Mouse (Mus musculus) stomach, embryonic 14.5 days (tissue): ENCODE measurements around the gene C1d. TPM values are rescaled to one million over a fixed set of nuclear protein-coding genes. Genes with fewer than 3 reads are reported as not detected.

Experiments used
- ATAC-seq: fragments of 200-750 bp; cut with Nextera tagmentation; 2 replicates; pipeline ENCODE4 v1.8.0; 2017; ENCODE audit warnings: low read depth, moderate TSS enrichment; ENCODE audit not compliant: insufficient number of reproducible peaks, insufficient read depth, low FRiP score
- H3K27ac ChIP-seq: fragments of 300-500 bp; sonication (generic); 2 replicates; pipeline ENCODE4 v1.5.1; 2014; ENCODE audit warnings: mild to moderate bottlenecking, low read length, moderate library complexity, mixed read lengths
- H3K27me3 ChIP-seq: fragments of 300-500 bp; sonication (generic); 2 replicates; pipeline ENCODE4 v1.6.1; 2014; ENCODE audit warnings: low read length, control low read depth, mixed read lengths; ENCODE audit not compliant: control insufficient read depth, insufficient read depth
- H3K36me3 ChIP-seq: fragments of 300-500 bp; sonication (generic); 2 replicates; pipeline ENCODE4 v1.6.1; 2014; ENCODE audit warnings: mild to moderate bottlenecking, control low read depth, low read length, moderate library complexity, mixed read lengths; ENCODE audit not compliant: control insufficient read depth, insufficient read depth
- H3K4me1 ChIP-seq: fragments of 300-500 bp; sonication (generic); 2 replicates; pipeline ENCODE4 v1.6.1; 2014; ENCODE audit warnings: low read length, control low read depth, mixed read lengths; ENCODE audit not compliant: control insufficient read depth, insufficient read depth
- H3K4me2 ChIP-seq: fragments of 300-500 bp; sonication (generic); replicated peaks from 2 replicates; pipeline ENCODE4 v1.6.1; 2014; ENCODE audit warnings: low read depth, low read length, control low read depth
- H3K4me3 ChIP-seq: fragments of 300-500 bp; sonication (generic); 2 replicates; pipeline ENCODE4 v1.5.1; 2014; ENCODE audit warnings: low read depth, low read length, control low read depth
- H3K9ac ChIP-seq: fragments of 300-500 bp; sonication (generic); replicated peaks from 2 replicates; pipeline ENCODE4 v1.6.1; 2014; ENCODE audit warnings: low read depth, mild to moderate bottlenecking, control low read depth, low read length, moderate library complexity, mixed read lengths
- H3K9me3 ChIP-seq: fragments of 300-500 bp; sonication (generic); 2 replicates; pipeline ENCODE4 v1.6.1; 2016; ENCODE audit warnings: low read depth, low read length, control low read depth; ENCODE audit not compliant: control insufficient read depth
- WGBS: fragments of 180-500 bp; shearing (Covaris S2); extraction: QIAGEN DNeasy Blood & Tissue Kit; methylation state at CpG from one replicate; pipeline ENCODE4 v1.1.7; 2014; 5-methylcytosine and 5-hydroxymethylcytosine counted together
- polyA plus RNA-seq: library from polyadenylated mRNA; unstranded; fragments of >200 nt; fragmentation: Nextera tagmentation; extraction: Ambion mirVana; gene quantifications from 2 replicates; pipeline ENCODE4 v1.2.1, GENCODE M21; 2014

The C1d gene
- polyA plus RNA-seq, 1 experiment from 2014 or later = 120 TPM

DNA sequence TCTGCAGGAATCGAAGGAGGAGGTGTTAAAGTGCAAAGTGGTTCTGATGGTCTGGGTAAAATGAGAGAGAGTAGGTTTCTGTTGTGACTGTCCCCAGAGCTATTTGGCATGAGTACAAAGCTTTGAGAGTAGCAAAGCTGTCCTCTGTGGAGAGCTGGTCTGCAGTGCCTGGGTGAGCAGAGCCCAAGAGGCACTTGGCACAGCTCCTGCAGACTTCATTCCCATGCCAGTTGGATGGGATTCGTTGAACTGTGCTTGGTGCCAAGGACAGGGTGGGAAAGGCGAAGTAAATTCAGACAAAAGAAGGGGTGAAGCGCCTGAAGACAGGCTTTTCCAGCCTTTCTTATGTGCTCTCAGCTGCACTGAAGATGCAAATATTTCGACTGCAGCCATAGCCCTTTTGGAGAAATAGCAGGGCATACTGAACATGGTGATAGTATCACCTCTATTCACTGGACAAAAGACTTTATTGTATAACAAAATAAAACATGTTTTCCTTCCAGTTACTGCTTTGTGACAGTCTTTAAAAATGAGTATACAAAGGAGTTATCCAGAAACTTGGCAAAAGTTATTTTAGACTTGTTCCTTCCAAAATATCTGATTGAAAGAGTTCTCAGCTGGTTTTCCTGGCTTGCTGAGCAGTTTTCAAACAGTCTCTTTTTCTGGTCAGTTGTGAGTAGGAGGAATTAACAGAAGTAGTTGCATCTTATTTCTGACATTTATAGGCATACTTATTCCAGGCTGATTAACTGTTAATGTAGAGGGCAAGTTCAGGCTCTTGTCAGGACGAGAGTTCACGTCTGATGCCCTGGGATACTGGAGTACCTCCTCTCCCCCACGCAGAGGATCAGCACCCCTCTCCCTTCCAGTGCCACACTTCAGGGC lies 48.9 kb downstream of the C1d start:
- Histone ChIP-seq H3K9me3 (no peaks in the 10 kb centered on the region), H3K27me3 (no peaks in the 10 kb centered on the region), H3K27ac (no peak overlapping the region), H3K9ac (no peak overlapping the region), H3K4me2 (no peak overlapping the region), H3K36me3 (no peaks in the 10 kb centered on the region), H3K4me3 (no peak overlapping the region), H3K4me1 (no peaks in the 10 kb centered on the region)
- 63% methylated on average over 8 of the region's 8 CpGs for WGBS
- no peak for ATAC-seq

DNA sequence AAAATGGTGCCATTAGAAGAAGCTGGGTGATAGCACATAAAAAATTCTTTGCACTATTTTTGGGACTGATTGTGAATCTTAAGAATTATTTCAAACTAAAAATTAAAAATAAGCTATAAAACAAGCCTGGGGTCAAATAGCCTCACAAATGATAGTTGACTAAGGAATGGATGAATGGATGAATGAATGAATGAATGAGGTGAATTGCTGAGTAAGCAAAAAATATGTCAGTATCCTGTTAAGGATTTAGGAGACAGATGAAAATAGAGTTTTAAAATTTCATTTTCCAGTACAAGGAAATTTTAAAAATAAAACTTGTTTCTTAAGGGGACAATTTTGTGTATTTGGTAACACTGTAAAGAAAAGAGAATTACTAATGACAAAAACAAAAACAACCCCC lies 50.1 kb downstream of the C1d start:
- no peak for ATAC-seq
- Histone ChIP-seq H3K27me3 (no peaks in the 10 kb centered on the region), H3K9ac (no peak overlapping the region), H3K4me3 (no peak overlapping the region), H3K36me3 (no peaks in the 10 kb centered on the region), H3K4me1 (no peaks in the 10 kb centered on the region), H3K4me2 (no peak overlapping the region), H3K9me3 (no peaks in the 10 kb centered on the region), H3K27ac (no peak overlapping the region)

Other genes with a start within 250 kb of the C1d start
- 38.6 and 43.3 TPM in 2 replicates for gene Cnrip1, start 206.0 kb upstream of the C1d start, polyA plus RNA-seq
- 2.5 and 2.9 TPM in 2 replicates for gene Plek, start 205.2 kb upstream of the C1d start, polyA plus RNA-seq
- gene Ppp3r1, start 98.3 kb upstream of the C1d start, polyA plus RNA-seq = 83.9 and 97.0 TPM in 2 replicates
- gene Wdr92, start 75.5 kb upstream of the C1d start, polyA plus RNA-seq = 26.1 and 29.4 TPM in 2 replicates
- gene Pno1, start 46.0 kb upstream of the C1d start, polyA plus RNA-seq = 72.7 and 76.4 TPM in 2 replicates